Mouse (Mus musculus) cerebellum, postnatal 4 days (tissue): ENCODE measurements around the gene Klrb1.

Source experiments
- DNase-seq, 2 experiments: peaks; one replicate each; pipeline ENCODE4 v3.0.0; 2022; ENCODE audit warnings: low spot score in 2 of 2, mixed read lengths in 1 of 2

Klrb1 gene

GRCm38 (mm10) chr6:128734896-128735295, 12.0 kb upstream of the Klrb1 start:
- DNase-seq: no peak

DNA sequence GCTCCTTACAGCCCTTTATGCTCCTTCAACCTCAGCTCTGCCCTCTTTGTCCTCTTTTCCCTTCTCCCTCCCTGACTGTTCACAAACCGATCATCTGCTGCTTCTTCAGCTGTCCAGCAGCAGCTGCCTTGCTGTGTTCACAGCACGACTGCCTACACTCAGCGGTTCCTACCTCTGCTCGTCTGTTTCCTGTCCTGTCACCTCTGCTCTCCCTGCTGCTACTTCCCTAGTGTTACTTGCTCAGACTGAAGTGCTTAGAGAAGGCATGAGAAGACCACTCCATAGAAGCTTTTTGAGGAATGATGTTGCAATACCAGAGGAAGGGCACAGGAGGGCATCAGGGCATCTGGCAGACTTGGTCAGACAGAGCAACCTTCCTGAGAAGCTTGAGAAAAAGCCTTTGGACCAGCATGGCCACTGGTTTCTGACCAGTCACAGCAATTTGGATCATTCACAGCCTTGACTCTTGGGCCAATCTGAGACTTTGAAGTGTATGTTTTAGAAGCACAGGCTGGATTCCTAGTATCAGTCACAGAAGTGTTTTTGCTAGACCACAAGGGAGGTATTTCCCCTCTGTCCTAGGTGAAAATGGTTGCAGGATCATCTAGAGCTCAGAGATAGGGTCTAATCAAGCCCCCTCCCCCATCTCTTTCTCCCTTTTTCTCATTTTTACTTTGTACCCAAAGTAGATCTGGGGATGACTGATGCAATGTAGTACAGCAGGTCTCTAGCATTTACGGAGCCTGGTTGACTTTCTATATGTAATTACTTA, 11.2 kb upstream of the Klrb1 start:
- DNase-seq: no peak

GRCm38 (mm10) chr6:128732032-128732431, 9.2 kb upstream of the Klrb1 start:
- DNase-seq: no peak

DNA sequence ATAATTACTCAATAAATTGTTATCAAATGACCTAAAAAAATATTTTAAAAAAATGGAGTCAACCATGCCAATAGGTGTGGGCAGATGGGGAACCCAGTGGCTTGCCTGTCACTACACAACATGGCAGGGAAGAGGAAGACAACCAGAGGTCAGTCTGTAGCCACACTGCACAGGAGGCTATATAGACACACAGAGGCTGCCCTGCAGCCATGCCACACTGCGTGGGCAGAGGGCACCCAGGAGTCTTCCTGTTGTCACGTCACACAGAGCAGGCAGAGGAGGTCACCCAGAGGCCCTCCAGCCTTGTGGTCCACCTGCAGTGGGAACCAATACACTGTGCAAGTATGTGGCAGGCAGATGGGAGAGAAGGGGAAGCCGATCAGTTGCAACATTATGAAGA, 21.2 kb downstream of the Klrb1 start:
- DNase-seq: no peak

DNA sequence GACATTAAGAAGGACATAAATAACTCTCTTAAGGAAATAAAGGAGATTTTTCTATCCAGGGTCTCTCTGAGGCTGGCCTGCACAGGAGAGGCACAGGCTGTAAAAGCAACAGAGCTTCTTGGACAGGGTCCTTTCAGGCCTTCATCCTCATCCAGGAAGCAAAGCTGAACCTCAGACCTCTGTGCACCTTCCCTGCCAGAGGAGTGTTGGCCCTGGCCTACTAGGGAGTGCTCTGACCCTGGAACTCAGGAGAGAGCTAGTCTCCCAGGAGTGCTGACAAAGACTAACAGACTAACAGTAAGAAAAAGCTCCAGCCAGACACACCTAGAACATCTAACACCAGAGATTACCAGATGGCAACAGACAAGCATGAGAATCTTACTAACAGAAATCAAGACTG, 43.3 kb downstream of the Klrb1 start:
- no peak for DNase-seq

- no peak for DNase-seq
Observed at GRCm38 (mm10) chr6:128669936-128670335, 52.9 kb downstream of the Klrb1 start.

DNA sequence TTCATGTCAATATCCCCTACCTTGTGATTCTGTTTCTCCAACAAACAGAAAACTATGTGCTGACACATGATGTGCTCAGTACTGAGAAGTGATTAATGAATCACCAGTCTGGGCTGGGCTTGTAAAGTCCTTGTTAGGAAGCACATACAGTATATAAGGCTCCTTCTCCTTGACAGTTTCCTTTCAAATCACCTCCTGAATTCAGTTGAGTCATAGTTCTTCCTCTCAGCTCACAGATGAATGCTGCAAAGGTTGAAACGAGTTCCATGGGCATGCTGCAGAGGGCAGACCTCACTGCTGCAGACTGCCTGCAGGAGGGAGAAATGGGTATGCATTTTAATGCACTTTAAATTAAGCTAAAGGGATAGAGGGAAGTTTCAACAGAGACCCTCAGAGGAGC, 60.7 kb downstream of the Klrb1 start, which contains the start of gene Clec2h:
TSS of gene Clec2h (plus strand) at position 180 of the 400 bp plus-strand sequence.
- no peak for DNase-seq

- DNase-seq: no peak
Observed at GRCm38 (mm10) chr6:128661249-128661648, 61.6 kb downstream of the Klrb1 start.
